Mouse (Mus musculus): Measurements from ENCODE around the gene Cmya5. TPM values are rescaled to one million over a fixed set of nuclear protein-coding genes. Genes with fewer than 3 reads are reported as not detected.

The Cmya5 gene
- polyA plus RNA-seq (2017; shearing (Covaris generic)) = 0.89 TPM

GRCm38 (mm10) chr13:93144336-93145167, at the start of gene Cmya5:
TSS of gene Cmya5 (minus strand) at chr13:93144724.

DNA sequence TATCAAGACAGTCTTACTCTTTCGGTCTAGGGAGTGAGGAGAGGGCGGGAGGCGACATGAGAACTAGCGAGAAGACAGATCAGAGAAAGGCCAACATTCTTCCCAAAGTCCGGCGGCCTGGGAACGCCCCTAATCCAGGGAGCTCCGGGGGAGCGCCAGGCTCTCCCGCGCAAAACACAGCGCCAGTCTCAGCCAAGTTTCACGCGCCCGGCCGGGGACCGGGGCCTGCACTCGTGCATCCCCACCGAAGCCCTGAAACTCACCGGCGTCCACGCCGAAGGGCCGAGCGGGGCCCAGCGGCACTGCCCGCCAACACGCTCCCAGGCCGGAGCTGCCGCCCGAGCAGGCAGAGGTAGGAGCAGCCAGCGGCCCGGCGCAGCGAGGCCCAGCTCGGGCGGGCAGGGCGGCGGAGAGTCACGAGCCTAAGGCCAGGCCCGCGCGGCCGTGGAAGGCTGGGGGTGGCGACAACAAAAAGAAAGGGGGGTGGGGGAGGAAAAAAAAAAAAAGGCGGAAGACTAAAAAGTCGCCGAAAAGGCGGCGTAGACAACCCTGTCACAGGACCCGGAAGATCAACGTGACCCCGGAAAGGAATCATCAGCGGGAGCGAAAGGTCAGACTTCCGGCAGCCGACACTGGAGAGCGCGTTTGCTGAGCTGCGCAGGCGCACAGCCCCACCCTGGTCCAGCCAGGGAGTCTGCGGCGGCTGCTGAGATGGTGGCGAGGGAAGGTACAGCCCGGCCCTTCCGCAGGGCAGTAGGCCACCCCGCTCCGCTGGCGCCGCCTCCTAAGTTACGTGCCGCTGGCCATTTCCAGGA, 47.5 kb upstream of the Cmya5 start, which contains the start of gene Tent2:
Gene Tent2, minus strand, starts transcription at position 555 of the 815 bp plus-strand sequence.

Other genes with a start within 250 kb of the Cmya5 start
- gene Tent2, start 47.7 kb upstream of the Cmya5 start, polyA plus RNA-seq (2017; shearing (Covaris generic)) = 12.8 TPM
- gene Homer1, start 154.9 kb upstream of the Cmya5 start, polyA plus RNA-seq (2017; shearing (Covaris generic)) = 1.9 TPM